In genomic region chr3:88082224-88082618, GRCm38 (mm10) we compare ENCODE assay signal across 7 mouse cellular contexts. TPM values are rescaled to one million over a fixed set of nuclear protein-coding genes. Genes with fewer than 3 reads are reported as not detected.
DNase-seq lines count a peak whose midpoint lies in the region; ATAC-seq and TF ChIP-seq lines count a peak whose summit lies in the region.

No protein-coding gene starts in this region.

- peak overlapping the region; percentile 91 for H3ac ChIP-seq in C2C12 (ENCODE audit: control insufficient read depth, insufficient read length, low read depth)

- TF ChIP-seq CTCF in C2C12 (IDR thresholded peaks at IDR 0.05; ENCODE audit: control insufficient read depth, insufficient read depth, insufficient read length) (no peak), E14TG2a.4 (conservative IDR thresholded peaks at IDR 0.05; ENCODE audit: low read length) (no peak)

- H3K27ac ChIP-seq in forebrain, embryonic 14.5 days (ENCODE audit: low read depth, low read length) = no peak overlapping the region
- H3K27ac ChIP-seq in liver, embryonic 16.5 days (ENCODE audit: low read length) = no peak overlapping the region; the same call in 1 of the 2 replicates

- DNase-seq in forebrain, embryonic 14.5 days (ENCODE audit: low spot score) = no peak
- no peak for DNase-seq in MN1 (ENCODE audit: low spot score)
- no peak for DNase-seq in gastrocnemius, postnatal 25 days
- no peak for DNase-seq in cerebellum, adult 9-11 months

- H3K4me2 ChIP-seq in forebrain, embryonic 14.5 days (ENCODE audit: low read length) = peak overlapping the region; percentile 78
- H3K4me2 ChIP-seq in liver, embryonic 16.5 days (ENCODE audit: low read depth, low read length) = peak overlapping the region; percentile 73

- H3K9me3 ChIP-seq in E14TG2a.4 (ENCODE audit: low read length) = no peaks in the 10 kb centered on the region
- no peaks in the 10 kb centered on the region for H3K9me3 ChIP-seq in forebrain, embryonic 14.5 days (replicated peaks; ENCODE audit: control insufficient read depth, low read length)
- no peaks in the 10 kb centered on the region for H3K9me3 ChIP-seq in liver, embryonic 16.5 days (replicated peaks; ENCODE audit: control insufficient read depth, low read length)

- peak overlapping the region; percentile 86 for H3K4me3 ChIP-seq in C2C12 (ENCODE audit: insufficient read depth, poor library complexity, severe bottlenecking)
- H3K4me3 ChIP-seq in E14TG2a.4 (replicated peaks; ENCODE audit: low read length) = peak overlapping the region; percentile 86
- peak overlapping the region; percentile 54 for H3K4me3 ChIP-seq in forebrain, embryonic 14.5 days (ENCODE audit: low read depth, low read length)
- peak overlapping the region; percentile 80 for H3K4me3 ChIP-seq in liver, embryonic 16.5 days (ENCODE audit: low read depth, low read length)

- H3K4me1 ChIP-seq in E14TG2a.4 (replicated peaks; ENCODE audit: low read depth, low read length) = peaks cover 37% of the 10 kb centered on the region
- peaks cover 7% of the 10 kb centered on the region; the same call in 1 of the 2 replicates for H3K4me1 ChIP-seq in forebrain, embryonic 14.5 days (ENCODE audit: control insufficient read depth, insufficient read depth, low read length)
- H3K4me1 ChIP-seq in liver, embryonic 16.5 days (ENCODE audit: control insufficient read depth, low read depth, low read length) = peaks cover 11% of the 10 kb centered on the region

- H3K79me2 ChIP-seq in C2C12 (ENCODE audit: control insufficient read depth, insufficient read depth) = peaks cover 23% of the 10 kb centered on the region

- peak overlapping the region; percentile 62 for H3K9ac ChIP-seq in forebrain, embryonic 14.5 days (ENCODE audit: low read length)
- peak overlapping the region; percentile 75 for H3K9ac ChIP-seq in liver, embryonic 16.5 days (ENCODE audit: low read depth, low read length)

- 2% methylated on average over 13 of the region's 13 CpGs for WGBS in forebrain, embryonic 14.5 days
- WGBS in liver, embryonic 16.5 days (ENCODE audit: insufficient replicate concordance) = 1% methylated on average over 13 of the region's 13 CpGs

- ATAC-seq in forebrain, embryonic 14.5 days = peak; percentile 42; the same call in 1 of the 2 replicates
- no peak for ATAC-seq in liver, embryonic 16.5 days (ENCODE audit: low read depth)

- H3K27me3 ChIP-seq in C2C12 (ENCODE audit: control insufficient read depth, insufficient read depth, insufficient read length) (no peaks in the 10 kb centered on the region), E14TG2a.4 (ENCODE audit: insufficient read depth, low read length) (peaks cover 7% of the 10 kb centered on the region; the same call in 1 of the 2 replicates)
- no peaks in the 10 kb centered on the region for H3K27me3 ChIP-seq in forebrain, embryonic 14.5 days (replicated peaks; ENCODE audit: control insufficient read depth, insufficient read depth, low read length)
- no peaks in the 10 kb centered on the region for H3K27me3 ChIP-seq in liver, embryonic 16.5 days (ENCODE audit: control insufficient read depth, insufficient read depth, low read depth, low read length)

- peaks cover 10% of the 10 kb centered on the region for H3K79me3 ChIP-seq in C2C12 (ENCODE audit: low read depth)

- H3K36me3 ChIP-seq in C2C12 (ENCODE audit: control insufficient read depth, insufficient read depth) (peaks cover 8% of the 10 kb centered on the region), E14TG2a.4 (ENCODE audit: insufficient read depth, low read length) (peaks cover 35% of the 10 kb centered on the region)
- H3K36me3 ChIP-seq in forebrain, embryonic 14.5 days (ENCODE audit: control insufficient read depth, insufficient read depth, low read length) = 0 out of 2 replicates have a peak, but pooled peaks cover 5% of the 10 kb centered on the region
- H3K36me3 ChIP-seq in liver, embryonic 16.5 days (ENCODE audit: control insufficient read depth, insufficient read depth) = peaks cover 6% of the 10 kb centered on the region; the same call in 1 of the 2 replicates

TF ChIP-seq in C2C12, 6 proteins besides CTCF, POLR2A, EP300 and RAD21:
- no peak for TF ChIP-seq MYOG (IDR thresholded peaks at IDR 0.05; ENCODE audit: control insufficient read depth, extremely low read depth, insufficient read length)
- no peak for TF ChIP-seq FOSL1 (IDR thresholded peaks at IDR 0.05; ENCODE audit: insufficient read depth, low read length, poor library complexity, severe bottlenecking)
- TF ChIP-seq MAX (IDR thresholded peaks at IDR 0.05) = no peak
- no peak for TF ChIP-seq CEBPB (IDR thresholded peaks at IDR 0.05; ENCODE audit: low read depth)
- TF ChIP-seq USF1 (IDR thresholded peaks at IDR 0.05; ENCODE audit: low read depth) = no peak
- TF ChIP-seq MYOD1 (IDR thresholded peaks at IDR 0.05; ENCODE audit: control insufficient read depth, insufficient read length, low read depth) = no peak

RNA-seq across cellular contexts. Expression of gene Iqgap3, which starts 0.5 kb away (rescaled TPM):
- 23.9 TPM for polyA plus RNA-seq in C2C12 (2012; fragmentation: generic; extraction: Trizol)
- polyA plus RNA-seq in forebrain, embryonic 14.5 days (2014; fragmentation: Nextera tagmentation; extraction: Ambion mirVana) = 7.6 and 8.1 TPM in 2 replicates
- polyA plus RNA-seq in liver, embryonic 16.5 days (2015; fragmentation: Nextera tagmentation; extraction: Ambion mirVana) = 7.3 and 7.6 TPM in 2 replicates
- under 1 TPM; 0.61 to 0.62 TPM for total RNA-seq in gastrocnemius, postnatal 25 days (2021)

RNA-seq across cellular contexts. Expression of gene Ttc24, which starts 4.1 kb away (rescaled TPM):
- polyA plus RNA-seq in C2C12 (2012; fragmentation: generic; extraction: Trizol) = not detected
- polyA plus RNA-seq in forebrain, embryonic 14.5 days (2014; fragmentation: Nextera tagmentation; extraction: Ambion mirVana) = not detected in 2 replicates
- polyA plus RNA-seq in liver, embryonic 16.5 days (2015; fragmentation: Nextera tagmentation; extraction: Ambion mirVana) = not detected in 2 replicates
- not detected for total RNA-seq in gastrocnemius, postnatal 25 days (2021)

RNA-seq across cellular contexts. Expression of gene Naxe, which starts 23.9 kb away (rescaled TPM):
- polyA plus RNA-seq in C2C12 (2012; fragmentation: generic; extraction: Trizol) = 93.6 TPM
- 171 and 192 TPM in 2 replicates for polyA plus RNA-seq in forebrain, embryonic 14.5 days (2014; fragmentation: Nextera tagmentation; extraction: Ambion mirVana)
- 83.2 and 85.0 TPM in 2 replicates for polyA plus RNA-seq in liver, embryonic 16.5 days (2015; fragmentation: Nextera tagmentation; extraction: Ambion mirVana)
- 10 to 100 TPM; 36.5 to 39.7 TPM for total RNA-seq in gastrocnemius, postnatal 25 days (2021)

RNA-seq across cellular contexts. Expression of gene Gpatch4, which starts 39.3 kb away (rescaled TPM):
- polyA plus RNA-seq in C2C12 (2012; fragmentation: generic; extraction: Trizol) = 26.4 TPM
- polyA plus RNA-seq in forebrain, embryonic 14.5 days (2014; fragmentation: Nextera tagmentation; extraction: Ambion mirVana) = 22.9 and 25.2 TPM in 2 replicates
- polyA plus RNA-seq in liver, embryonic 16.5 days (2015; fragmentation: Nextera tagmentation; extraction: Ambion mirVana) = 13.2 and 14.1 TPM in 2 replicates
- 10 to 100 TPM; 13.1 to 16.7 TPM for total RNA-seq in gastrocnemius, postnatal 25 days (2021)

RNA-seq across cellular contexts. Expression of gene Hapln2, which starts 54.8 kb away (rescaled TPM):
- polyA plus RNA-seq in C2C12 (2012; fragmentation: generic; extraction: Trizol) = not detected
- 0.52 TPM in 1 of 2 replicates, not detected in the other for polyA plus RNA-seq in forebrain, embryonic 14.5 days (2014; fragmentation: Nextera tagmentation; extraction: Ambion mirVana)
- not detected in 2 replicates for polyA plus RNA-seq in liver, embryonic 16.5 days (2015; fragmentation: Nextera tagmentation; extraction: Ambion mirVana)
- not detected for total RNA-seq in gastrocnemius, postnatal 25 days (2021)
